Mouse (Mus musculus): ENCODE data around the gene Gm17334. TPM values are rescaled to one million over a fixed set of nuclear protein-coding genes. Genes with fewer than 3 reads are reported as not detected.

Gene Gm17334
- polyA plus RNA-seq, 1 experiment from 2014 or later: 0.26 TPM

- Histone ChIP-seq H3K4me3 (replicated peaks) (no peak overlapping the region), H3K36me3 (no peaks in the 10 kb centered on the region), H3K9ac (no peak overlapping the region), H3K27ac (no peak overlapping the region), H3K27me3 (replicated peaks) (no peaks in the 10 kb centered on the region), H3K9me3 (no peaks in the 10 kb centered on the region), H3K4me2 (replicated peaks) (no peak overlapping the region), H3K4me1 (replicated peaks) (no peaks in the 10 kb centered on the region; the same call in 1 of the 2 replicates)
- 97% methylated on average over 7 of the region's 7 CpGs for WGBS
- no peak for ATAC-seq
These were observed 41.5 kb downstream of the Gm17334 start for GRCm38 (mm10) chr11:53731457-53731856.

Other genes starting within 250 kb of the Gm17334 start
- gene Kif3a, start 205.8 kb downstream of the Gm17334 start, polyA plus RNA-seq (2015; fragmentation: Nextera tagmentation; extraction: Ambion mirVana): 48.2 TPM in 2 replicates
- 0.56 and 0.59 TPM in 2 replicates for gene Il4, start 154.5 kb downstream of the Gm17334 start, polyA plus RNA-seq (2015; fragmentation: Nextera tagmentation; extraction: Ambion mirVana)
- not detected in 2 replicates for gene Il13, start 138.5 kb downstream of the Gm17334 start, polyA plus RNA-seq (2015; fragmentation: Nextera tagmentation; extraction: Ambion mirVana)
- 30.9 and 35.4 TPM in 2 replicates for gene Rad50, start 65.9 kb downstream of the Gm17334 start, polyA plus RNA-seq (2015; fragmentation: Nextera tagmentation; extraction: Ambion mirVana)
- gene Il5, start 52.4 kb downstream of the Gm17334 start, polyA plus RNA-seq (2015; fragmentation: Nextera tagmentation; extraction: Ambion mirVana): not detected in 2 replicates
- gene Irf1, start 3.2 kb downstream of the Gm17334 start, polyA plus RNA-seq (2015; fragmentation: Nextera tagmentation; extraction: Ambion mirVana): 43.5 and 45.9 TPM in 2 replicates
- gene Gm12216, start 86.1 kb upstream of the Gm17334 start, polyA plus RNA-seq (2015; fragmentation: Nextera tagmentation; extraction: Ambion mirVana): 1.2 and 1.7 TPM in 2 replicates
- 10.5 and 10.9 TPM in 2 replicates for gene Slc22a5, start 118.5 kb upstream of the Gm17334 start, polyA plus RNA-seq (2015; fragmentation: Nextera tagmentation; extraction: Ambion mirVana)
- gene Slc22a21, start 207.1 kb upstream of the Gm17334 start, polyA plus RNA-seq (2015; fragmentation: Nextera tagmentation; extraction: Ambion mirVana): 6.6 and 8.0 TPM in 2 replicates